Mouse (Mus musculus): ENCODE measurements around the gene Pqlc2. TPM values are rescaled to one million over a fixed set of nuclear protein-coding genes. Genes with fewer than 3 reads are reported as not detected.

Pqlc2 gene
- polyA plus RNA-seq, 1 experiment from 2014 or later = 92.6 TPM

- TF ChIP-seq CTCF (IDR thresholded peaks at IDR 0.05; ENCODE audit: low read depth) = no peak
- Histone ChIP-seq H3K4me1 (replicated peaks; ENCODE audit: control insufficient read depth, insufficient read depth, low read length) (peaks cover 27% of the 10 kb centered on the region), H3K9me3 (ENCODE audit: control insufficient read depth) (no peaks in the 10 kb centered on the region), H3K4me3 (ENCODE audit: low read depth, low read length) (no peak overlapping the region), H3K27ac (ENCODE audit: low read depth, low read length) (no peak overlapping the region), H3K9ac (ENCODE audit: low read depth, low read length) (no peak overlapping the region), H3K27me3 (replicated peaks; ENCODE audit: control insufficient read depth, insufficient read depth, low read length) (no peaks in the 10 kb centered on the region), H3K4me2 (replicated peaks; ENCODE audit: low read depth) (no peak overlapping the region), H3K36me3 (ENCODE audit: control insufficient read depth, insufficient read depth) (peaks cover 23% of the 10 kb centered on the region)
- no peak for ATAC-seq
- 74% methylated on average over 7 of the region's 7 CpGs for WGBS
Observed at GRCm38 (mm10) chr4:139246130-139246877, 64.2 kb downstream of the Pqlc2 start.

- Histone ChIP-seq H3K9ac (ENCODE audit: low read depth, low read length) (no peak overlapping the region), H3K9me3 (ENCODE audit: control insufficient read depth) (no peaks in the 10 kb centered on the region), H3K4me3 (ENCODE audit: low read depth, low read length) (no peak overlapping the region), H3K36me3 (ENCODE audit: control insufficient read depth, insufficient read depth) (peaks cover 31% of the 10 kb centered on the region), H3K27me3 (replicated peaks; ENCODE audit: control insufficient read depth, insufficient read depth, low read length) (no peaks in the 10 kb centered on the region), H3K4me1 (replicated peaks; ENCODE audit: control insufficient read depth, insufficient read depth, low read length) (peaks cover 24% of the 10 kb centered on the region), H3K4me2 (replicated peaks; ENCODE audit: low read depth) (no peak overlapping the region), H3K27ac (ENCODE audit: low read depth, low read length) (no peak overlapping the region)
- TF ChIP-seq CTCF (IDR thresholded peaks at IDR 0.05; ENCODE audit: low read depth) = no peak
- no peak for ATAC-seq
- 83% methylated on average over 2 of the region's 2 CpGs for WGBS
Observed at GRCm38 (mm10) chr4:139245534-139245933, 65.0 kb downstream of the Pqlc2 start.

GRCm38 (mm10) chr4:139244766-139245165 lies 65.7 kb downstream of the Pqlc2 start:
- ATAC-seq = no peak
- Histone ChIP-seq H3K4me2 (replicated peaks; ENCODE audit: low read depth) (no peak overlapping the region), H3K4me1 (replicated peaks; ENCODE audit: control insufficient read depth, insufficient read depth, low read length) (peaks cover 19% of the 10 kb centered on the region)

GRCm38 (mm10) chr4:139244176-139244575 lies 66.3 kb downstream of the Pqlc2 start:
- TF ChIP-seq CTCF (IDR thresholded peaks at IDR 0.05; ENCODE audit: low read depth) = no peak
- Histone ChIP-seq H3K27me3 (replicated peaks; ENCODE audit: control insufficient read depth, insufficient read depth, low read length) (no peaks in the 10 kb centered on the region), H3K9me3 (ENCODE audit: control insufficient read depth) (no peaks in the 10 kb centered on the region), H3K27ac (ENCODE audit: low read depth, low read length) (no peak overlapping the region), H3K9ac (ENCODE audit: low read depth, low read length) (no peak overlapping the region), H3K4me1 (replicated peaks; ENCODE audit: control insufficient read depth, insufficient read depth, low read length) (peaks cover 14% of the 10 kb centered on the region), H3K4me2 (replicated peaks; ENCODE audit: low read depth) (no peak overlapping the region), H3K36me3 (ENCODE audit: control insufficient read depth, insufficient read depth) (peaks cover 43% of the 10 kb centered on the region), H3K4me3 (ENCODE audit: low read depth, low read length) (no peak overlapping the region)
- ATAC-seq = no peak
- WGBS = 82% methylated on average over 3 of the region's 3 CpGs

More at GRCm38 (mm10) chr4:139244766-139245165, 65.7 kb downstream of the Pqlc2 start:
- H3K27me3 ChIP-seq (replicated peaks; ENCODE audit: control insufficient read depth, insufficient read depth, low read length) = no peaks in the 10 kb centered on the region
- peaks cover 38% of the 10 kb centered on the region for H3K36me3 ChIP-seq (ENCODE audit: control insufficient read depth, insufficient read depth)
- no peak overlapping the region for H3K4me3 ChIP-seq (ENCODE audit: low read depth, low read length)
- no peak overlapping the region for H3K27ac ChIP-seq (ENCODE audit: low read depth, low read length)
- no peak for TF ChIP-seq CTCF (IDR thresholded peaks at IDR 0.05; ENCODE audit: low read depth)
- H3K9ac ChIP-seq (ENCODE audit: low read depth, low read length) = no peak overlapping the region
- WGBS = 74% methylated on average over 6 of the region's 6 CpGs
- no peaks in the 10 kb centered on the region for H3K9me3 ChIP-seq (ENCODE audit: control insufficient read depth)

Small RNA genes within 50 kb of the gene (microRNA-seq; reads per million reads assigned to microRNA genes)
- gene Gm24245 (not detected), gene Gm25732 (not detected)

Other genes starting within 250 kb of the Pqlc2 start
- gene Htr6, start 235.1 kb downstream of the Pqlc2 start, polyA plus RNA-seq (2015; fragmentation: Nextera tagmentation; extraction: Ambion mirVana) = 0.08 TPM in 1 of 2 replicates, not detected in the other
- 37.6 and 39.9 TPM in 2 replicates for gene Nbl1, start 217.7 kb downstream of the Pqlc2 start, polyA plus RNA-seq (2015; fragmentation: Nextera tagmentation; extraction: Ambion mirVana)
- 820 and 852 TPM in 2 replicates for gene Minos1, start 179.6 kb downstream of the Pqlc2 start, polyA plus RNA-seq (2015; fragmentation: Nextera tagmentation; extraction: Ambion mirVana)
- gene Capzb, start 117.8 kb downstream of the Pqlc2 start, polyA plus RNA-seq (2015; fragmentation: Nextera tagmentation; extraction: Ambion mirVana) = 299 and 306 TPM in 2 replicates
- gene Akr7a5, start within 50 bp of the Pqlc2 start, polyA plus RNA-seq (2015; fragmentation: Nextera tagmentation; extraction: Ambion mirVana) = 226 and 259 TPM in 2 replicates
- gene Mrto4, start 41.9 kb upstream of the Pqlc2 start, polyA plus RNA-seq (2015; fragmentation: Nextera tagmentation; extraction: Ambion mirVana) = 36.6 and 39.0 TPM in 2 replicates
- gene Emc1, start 41.9 kb upstream of the Pqlc2 start, polyA plus RNA-seq (2015; fragmentation: Nextera tagmentation; extraction: Ambion mirVana) = 7.9 and 8.8 TPM in 2 replicates
- gene Ubr4, start 41.9 kb upstream of the Pqlc2 start, polyA plus RNA-seq (2015; fragmentation: Nextera tagmentation; extraction: Ambion mirVana) = 27.5 and 30.0 TPM in 2 replicates
- gene Iffo2, start 219.8 kb upstream of the Pqlc2 start, polyA plus RNA-seq (2015; fragmentation: Nextera tagmentation; extraction: Ambion mirVana) = 3.4 and 4.0 TPM in 2 replicates

All from intestine, postnatal 0 days (tissue).